Comparison of ENCODE assay signal across 17 mouse cellular contexts in genomic region chr4:117149291-117150211, GRCm38 (mm10). TPM values are rescaled to one million over a fixed set of nuclear protein-coding genes. Genes with fewer than 3 reads are reported as not detected.
DNase-seq lines count a peak whose midpoint lies in the region; ATAC-seq and TF ChIP-seq lines count a peak whose summit lies in the region.
"Had no signal": no experiment of that assay in that cellular context is flagged by ENCODE, and none has a peak within 500 bp of the region (broad histone marks: within the 10 kb centered on the region; RNA-seq: fewer than 3 reads in every experiment).

No protein-coding gene starts in this region.

- H3K36me3 ChIP-seq in E14TG2a.4 (ENCODE audit: insufficient read depth, low read length), result peaks cover 71% of the 10 kb centered on the region
- H3K36me3 ChIP-seq in liver, embryonic 15.5 days (replicated peaks), result peaks cover 50% of the 10 kb centered on the region

- H3K27ac ChIP-seq in left cerebral cortex, adult 2 months, result no peak overlapping the region
- 0 out of 2 replicates have a peak overlapping the region, but pooled peaks have one; percentile 1 for H3K27ac ChIP-seq in liver, embryonic 15.5 days (replicated peaks)
- H3K27ac ChIP-seq: heart, embryonic 15.5 days; hindbrain, embryonic 15.5 days had no signal

- WGBS in liver, embryonic 15.5 days (ENCODE audit: insufficient replicate concordance), result 58% methylated on average over 6 of the region's 6 CpGs

- H3K4me3 ChIP-seq in left cerebral cortex, adult 2 months, result no peak overlapping the region
- H3K4me3 ChIP-seq in E14TG2a.4 (replicated peaks; ENCODE audit: low read length), result peak overlapping the region; percentile 63
- H3K4me3 ChIP-seq in liver, embryonic 15.5 days (replicated peaks), result no peak overlapping the region
- H3K4me3 ChIP-seq: heart, embryonic 15.5 days; hindbrain, embryonic 15.5 days had no signal

- no peak for DNase-seq in left cerebral cortex, adult 2 months (ENCODE audit: extremely low spot score in 1 of 2, low spot score in 2 of 2)
- DNase-seq in left cerebral cortex, postnatal 36 days (ENCODE audit: low spot score in 2 of 2), result no peak
- peak; percentile 59 for DNase-seq in ZHBTc4 (ENCODE audit: low read depth, low spot score)
- no peak for DNase-seq in spleen, postnatal 14 days (ENCODE audit: low spot score in 2 of 2)
- DNase-seq in ovary, postnatal 10 days (ENCODE audit: low spot score), result no peak
- DNase-seq: cerebellum, postnatal 36 days; kidney, adult 8-10 months; lung, adult 2 months; thymus, adult 18-20 months had no signal

- intact Hi-C loops in left cerebral cortex, adult 2 months (cut with DNase I), result loop anchor here (10.0 kb wide), 1 partner anchor 525 kb away; no protein-coding TSS in a partner anchor
- intact Hi-C loops in left cerebral cortex, postnatal 36 days (cut with DNase I), result loop anchor here (2.0 kb wide), 1 partner anchor 69 kb away; no protein-coding TSS in a partner anchor

- no peak for ATAC-seq in liver, embryonic 15.5 days (ENCODE audit: insufficient read depth)
- ATAC-seq: midbrain, embryonic 16.5 days had no signal

- no peaks in the 10 kb centered on the region for H3K27me3 ChIP-seq in E14TG2a.4 (ENCODE audit: insufficient read depth, low read length)
- no peaks in the 10 kb centered on the region for H3K27me3 ChIP-seq in liver, embryonic 15.5 days
- H3K27me3 ChIP-seq: heart, embryonic 15.5 days; hindbrain, embryonic 15.5 days had no signal

- peaks cover 88% of the 10 kb centered on the region for H3K4me1 ChIP-seq in E14TG2a.4 (replicated peaks; ENCODE audit: low read depth, low read length)
- peaks cover 32% of the 10 kb centered on the region for H3K4me1 ChIP-seq in liver, embryonic 15.5 days (replicated peaks)

- TF ChIP-seq CTCF in left cerebral cortex, adult 2 months (IDR thresholded peaks at IDR 0.05), result peak; percentile 3; the same call in 1 of the 2 replicates
- no peak for TF ChIP-seq CTCF in E14TG2a.4 (conservative IDR thresholded peaks at IDR 0.05; ENCODE audit: low read length)

- no peak overlapping the region for H3K4me2 ChIP-seq in liver, embryonic 15.5 days
- H3K4me2 ChIP-seq: heart, embryonic 15.5 days; hindbrain, embryonic 15.5 days had no signal

- H3K9me3 ChIP-seq in E14TG2a.4 (ENCODE audit: low read length), result no peaks in the 10 kb centered on the region
- H3K9me3 ChIP-seq in liver, embryonic 15.5 days (replicated peaks), result no peaks in the 10 kb centered on the region
- H3K9me3 ChIP-seq: heart, embryonic 15.5 days; hindbrain, embryonic 15.5 days had no signal

- no peak overlapping the region for H3K9ac ChIP-seq in liver, embryonic 15.5 days
- H3K9ac ChIP-seq: heart, embryonic 15.5 days; hindbrain, embryonic 15.5 days had no signal

RNA-seq across cellular contexts. Expression of gene Rps8, which starts 6.5 kb away (rescaled TPM):
- 100 to 1,000 TPM; 512 to 526 TPM for total RNA-seq in left cerebral cortex, adult 2 months (2021)
- 100 to 1,000 TPM; 465 to 510 TPM for total RNA-seq in left cerebral cortex, postnatal 36 days (2021)
- 536 and 611 TPM in 2 replicates for polyA plus RNA-seq in liver, embryonic 15.5 days (2015; fragmentation: Nextera tagmentation; extraction: Ambion mirVana)

RNA-seq across cellular contexts. Expression of gene Plk3, which starts 15.8 kb away (rescaled TPM):
- total RNA-seq in left cerebral cortex, adult 2 months (2021), result 10 to 100 TPM; 13.7 to 19.6 TPM
- 10 to 100 TPM; 12.0 to 13.9 TPM for total RNA-seq in left cerebral cortex, postnatal 36 days (2021)
- 2.5 and 3.2 TPM in 2 replicates for polyA plus RNA-seq in liver, embryonic 15.5 days (2015; fragmentation: Nextera tagmentation; extraction: Ambion mirVana)

RNA-seq across cellular contexts. Expression of gene Tctex1d4, which starts 23.0 kb away (rescaled TPM):
- total RNA-seq in left cerebral cortex, adult 2 months (2021), result not detected
- total RNA-seq in left cerebral cortex, postnatal 36 days (2021), result not detected
- polyA plus RNA-seq in liver, embryonic 15.5 days (2015; fragmentation: Nextera tagmentation; extraction: Ambion mirVana), result 0.12 TPM in 1 of 2 replicates, not detected in the other
- total RNA-seq: left cerebral cortex, adult 8-10 months; megakaryocyte progenitor cell, adult 5-6 weeks had no signal
- polyA plus RNA-seq: heart, embryonic 15.5 days; neural tube, embryonic 14.5 days had no signal

RNA-seq across cellular contexts. Expression of gene Btbd19, which starts 24.0 kb away (rescaled TPM):
- total RNA-seq in left cerebral cortex, adult 2 months (2021), result 10 to 100 TPM; 11.5 to 13.2 TPM
- total RNA-seq in left cerebral cortex, postnatal 36 days (2021), result 10 to 100 TPM; 12.2 to 12.5 TPM
- 2.9 and 3.2 TPM in 2 replicates for polyA plus RNA-seq in liver, embryonic 15.5 days (2015; fragmentation: Nextera tagmentation; extraction: Ambion mirVana)

RNA-seq across cellular contexts. Expression of gene Kif2c, which starts 32.9 kb away (rescaled TPM):
- total RNA-seq in left cerebral cortex, adult 2 months (2021), result not detected
- under 1 TPM in 1 of 2 experiments, not detected in 1; 0.54 TPM for total RNA-seq in left cerebral cortex, postnatal 36 days (2021)
- polyA plus RNA-seq in liver, embryonic 15.5 days (2015; fragmentation: Nextera tagmentation; extraction: Ambion mirVana), result 27.5 and 29.8 TPM in 2 replicates
